Mouse (Mus musculus): ENCODE data around the gene Tmem39b.

DNA sequence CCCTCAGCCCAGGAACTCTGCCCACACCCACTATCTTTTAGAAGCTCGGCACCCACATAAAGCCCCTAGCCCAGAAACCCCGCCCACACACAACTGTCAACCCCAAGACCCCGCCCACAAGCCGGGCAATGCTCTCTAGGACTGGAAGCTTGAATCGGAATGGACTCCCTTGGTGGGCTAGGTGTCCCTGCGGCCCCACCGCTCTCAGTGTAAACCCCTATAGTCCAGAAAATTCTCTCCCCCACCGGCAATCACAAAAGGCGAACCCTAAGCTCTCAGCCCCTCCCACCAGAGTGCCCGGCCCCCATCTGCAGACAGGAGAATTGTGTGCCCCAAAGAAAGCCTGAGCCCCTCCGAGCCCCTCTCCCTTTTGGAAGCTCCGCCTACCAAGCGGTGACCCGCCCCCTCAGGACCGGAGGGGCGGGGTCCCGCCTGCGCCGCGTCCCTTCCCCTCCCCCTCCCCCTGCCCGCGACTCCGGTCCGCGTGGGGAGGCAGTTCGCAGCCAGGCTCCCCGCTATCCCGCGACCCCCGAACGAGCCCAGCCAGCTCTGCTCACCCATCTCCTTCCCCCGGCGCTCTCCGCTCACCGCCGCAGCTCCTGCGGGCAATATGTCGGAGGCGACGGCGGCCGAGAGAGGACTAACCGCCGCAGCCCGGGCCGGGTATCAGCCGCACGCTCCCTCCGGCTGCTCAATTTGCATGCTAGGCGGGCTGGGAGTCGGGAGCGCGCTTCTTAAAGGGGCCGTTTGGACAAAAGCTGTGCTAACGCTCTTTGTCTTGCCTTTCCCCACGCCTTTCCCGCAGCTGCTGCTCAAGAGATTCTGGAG, at the start of gene Tmem39b:
- TF ChIP-seq POLR2A (IDR thresholded peaks at IDR 0.05; ENCODE audit: borderline replicate concordance, low read depth, low read length) = no peak
- TF ChIP-seq CTCF (IDR thresholded peaks at IDR 0.05; ENCODE audit: low read depth, low read length) = no peak
